Mouse (Mus musculus) kidney, adult 2 months (tissue): ENCODE results near the gene Gm10282. TPM values are rescaled to one million over a fixed set of nuclear protein-coding genes. Genes with fewer than 3 reads are reported as not detected.

Experiments
- DNase-seq: peaks from one replicate; pipeline ENCODE4 v3.0.0; 2021
- H3K27ac ChIP-seq: fragments of 200-500 bp; 2 replicates; pipeline ENCODE4 v1.5.1; 2012; ENCODE audit warnings: low read depth, low read length, control low read depth, inconsistent platforms; ENCODE audit not compliant: insufficient read depth
- H3K27me3 ChIP-seq: fragments of 200-500 bp; replicated peaks from 2 replicates; pipeline ENCODE4 v1.6.1; 2012; ENCODE audit warnings: mild to moderate bottlenecking, moderate library complexity, low read length, inconsistent platforms; ENCODE audit not compliant: control insufficient read depth, insufficient read depth
- H3K36me3 ChIP-seq: fragments of 200-500 bp; 2 replicates; pipeline ENCODE4 v1.6.1; 2012; ENCODE audit warnings: mild to moderate bottlenecking, moderate library complexity, low read length, inconsistent platforms; ENCODE audit not compliant: control insufficient read depth, insufficient read depth
- H3K4me1 ChIP-seq: fragments of 200-500 bp; 2 replicates; pipeline ENCODE4 v1.6.1; 2011; ENCODE audit warnings: low read length; ENCODE audit not compliant: control insufficient read depth, insufficient read depth
- H3K4me3 ChIP-seq: fragments of 200-500 bp; 2 replicates; pipeline ENCODE4 v1.5.1; 2011; ENCODE audit warnings: mild to moderate bottlenecking, low read depth, low read length, control low read depth; ENCODE audit not compliant: insufficient read depth
- CTCF ChIP-seq: fragments of 200-500 bp; conservative IDR thresholded peaks from 2 replicates; pipeline ENCODE4 v1.5.1; 2011; ENCODE audit warnings: low read depth, mild to moderate bottlenecking, control low read depth, low read length, moderate library complexity, mixed read lengths; ENCODE audit not compliant: insufficient read depth, insufficient read length
- POLR2A ChIP-seq: fragments of 200-500 bp; IDR thresholded peaks from one replicate; pipeline ENCODE4 v1.6.1; 2011; ENCODE audit warnings: low read depth, low read length, control low read depth
- WGBS: fragments of 180-500 bp; shearing (Covaris S2); methylation state at CpG from one replicate; pipeline ENCODE4 v1.1.7; 2018; 5-methylcytosine and 5-hydroxymethylcytosine counted together
- polyA plus RNA-seq: library from polyadenylated mRNA; depleted of rRNA; stranded (reverse); fragments of >200 nt; gene quantifications from 2 replicates; pipeline ENCODE4 v1.2.3, GENCODE M21; 2012

Gm10282 gene
- polyA plus RNA-seq, 1 experiment = 2.8 TPM

- WGBS = 87% methylated on average over 3 of the region's 3 CpGs
- no peaks in the 10 kb centered on the region for H3K4me1 ChIP-seq
- H3K4me3 ChIP-seq = no peak overlapping the region
- no peak overlapping the region for H3K27ac ChIP-seq
- TF ChIP-seq POLR2A = no peak
- no peak for TF ChIP-seq CTCF
- no peaks in the 10 kb centered on the region for H3K27me3 ChIP-seq
- no peaks in the 10 kb centered on the region for H3K36me3 ChIP-seq
- no peak for DNase-seq
Measured at GRCm38 (mm10) chr8:72277244-72277643, 27.8 kb downstream of the Gm10282 start.

- 76% methylated on average over 5 of the region's 5 CpGs for WGBS
- Histone ChIP-seq H3K27me3 (no peaks in the 10 kb centered on the region), H3K4me3 (no peak overlapping the region), H3K36me3 (no peaks in the 10 kb centered on the region), H3K27ac (no peak overlapping the region), H3K4me1 (no peaks in the 10 kb centered on the region)
- no peak for DNase-seq
- no peak for TF ChIP-seq CTCF
- no peak for TF ChIP-seq POLR2A
Measured at GRCm38 (mm10) chr8:72273807-72274206, 31.3 kb downstream of the Gm10282 start.

- no peak for DNase-seq
- Histone ChIP-seq H3K36me3 (no peaks in the 10 kb centered on the region), H3K4me1 (no peaks in the 10 kb centered on the region), H3K27ac (no peak overlapping the region), H3K27me3 (no peaks in the 10 kb centered on the region), H3K4me3 (no peak overlapping the region)
- 97% methylated on average over 1 of the region's 1 CpGs for WGBS
- TF ChIP-seq POLR2A (no peak), CTCF (0 out of 2 replicates have a peak, but pooled peaks have one; percentile 3)
Measured at GRCm38 (mm10) chr8:72273111-72273770, 31.8 kb downstream of the Gm10282 start.

- no peaks in the 10 kb centered on the region for H3K27me3 ChIP-seq
- no peak overlapping the region for H3K27ac ChIP-seq
- H3K36me3 ChIP-seq = no peaks in the 10 kb centered on the region
- no peak overlapping the region for H3K4me3 ChIP-seq
- no peaks in the 10 kb centered on the region for H3K4me1 ChIP-seq
- DNase-seq = peak; percentile 66
- 16% methylated on average over 3 of the region's 3 CpGs for WGBS
- TF ChIP-seq POLR2A (no peak), CTCF (peak; percentile 72)
Measured at GRCm38 (mm10) chr8:72272361-72272760, 32.7 kb downstream of the Gm10282 start.

GRCm38 (mm10) chr8:72271691-72272090 is 33.4 kb downstream of the Gm10282 start:
- Histone ChIP-seq H3K27ac (no peak overlapping the region), H3K27me3 (no peaks in the 10 kb centered on the region), H3K36me3 (no peaks in the 10 kb centered on the region), H3K4me1 (no peaks in the 10 kb centered on the region), H3K4me3 (no peak overlapping the region)
- no peak for DNase-seq
- TF ChIP-seq POLR2A (no peak), CTCF (no peak)
- 60% methylated on average over 3 of the region's 3 CpGs for WGBS

GRCm38 (mm10) chr8:72271051-72271660 is 33.9 kb downstream of the Gm10282 start:
- H3K36me3 ChIP-seq = no peaks in the 10 kb centered on the region
- no peak for TF ChIP-seq CTCF
- no peak for TF ChIP-seq POLR2A
- no peaks in the 10 kb centered on the region for H3K4me1 ChIP-seq
- no peaks in the 10 kb centered on the region for H3K27me3 ChIP-seq
- 65% methylated on average over 11 of the region's 11 CpGs for WGBS
- no peak overlapping the region for H3K4me3 ChIP-seq
- H3K27ac ChIP-seq = no peak overlapping the region
- DNase-seq = no peak

GRCm38 (mm10) chr8:72270606-72271005 is 34.5 kb downstream of the Gm10282 start:
- no peak overlapping the region for H3K27ac ChIP-seq
- 84% methylated on average over 12 of the region's 12 CpGs for WGBS

More at GRCm38 (mm10) chr8:72270606-72271005, 34.5 kb downstream of the Gm10282 start:
- no peak for DNase-seq
- Histone ChIP-seq H3K4me3 (no peak overlapping the region), H3K4me1 (no peaks in the 10 kb centered on the region), H3K27me3 (no peaks in the 10 kb centered on the region), H3K36me3 (no peaks in the 10 kb centered on the region)
- no peak for TF ChIP-seq CTCF
- no peak for TF ChIP-seq POLR2A
